Mouse (Mus musculus): ENCODE measurements around the gene Rtn1.

GRCm38 (mm10) chr12:72240506-72240905 is 168.3 kb downstream of the Rtn1 start:
- TF ChIP-seq CTCF (IDR thresholded peaks at IDR 0.05; ENCODE audit: extremely low read depth, insufficient read depth, low read length) (no peak), POLR2A (IDR thresholded peaks at IDR 0.05; ENCODE audit: extremely low read depth, insufficient read depth, low read length) (no peak)
